Mouse (Mus musculus): ENCODE results near the gene 2410131K14Rik.

GRCm38 (mm10) chr5:118204675-118205440, 40.2 kb upstream of the 2410131K14Rik start:
- TF ChIP-seq POLR2AphosphoS2 (IDR thresholded peaks at IDR 0.05; ENCODE audit: low read length) (no peak), POLR2A (IDR thresholded peaks at IDR 0.05; ENCODE audit: control insufficient read depth in 1 of 2, insufficient read depth in 1 of 2, low read depth in 1 of 2, low read length in 2 of 2, poor library complexity in 1 of 2) (no peak), ZC3H11A (IDR thresholded peaks at IDR 0.05; ENCODE audit: low read depth, low read length) (no peak), EP300 (IDR thresholded peaks at IDR 0.05; ENCODE audit: low read depth in 1 of 2, low read length in 2 of 2) (no peak), HCFC1 (IDR thresholded peaks at IDR 0.05; ENCODE audit: low read depth, low read length) (no peak), MEF2A (IDR thresholded peaks at IDR 0.05; ENCODE audit: extremely low read depth, insufficient replicate concordance, low read depth, low read length, poor library complexity, severe bottlenecking) (no peak), RCOR1 (IDR thresholded peaks at IDR 0.05; ENCODE audit: low read depth, low read length) (no peak)
